Mouse (Mus musculus) gastrocnemius, postnatal 4 days (tissue): ENCODE measurements at regions not wholly inside any gene's neighbourhood (a gene's known extent, or its start where the extent isn't known, plus 50 kb on each side); places are given as distances from the start of the nearest gene placed in this dataset.

Source experiments
- DNase-seq, 2 experiments: peaks; one replicate each; pipeline ENCODE4 v3.0.0; 2021 to 2022; ENCODE audit warnings: low spot score in 2 of 2, mixed read lengths in 2 of 2

DNA sequence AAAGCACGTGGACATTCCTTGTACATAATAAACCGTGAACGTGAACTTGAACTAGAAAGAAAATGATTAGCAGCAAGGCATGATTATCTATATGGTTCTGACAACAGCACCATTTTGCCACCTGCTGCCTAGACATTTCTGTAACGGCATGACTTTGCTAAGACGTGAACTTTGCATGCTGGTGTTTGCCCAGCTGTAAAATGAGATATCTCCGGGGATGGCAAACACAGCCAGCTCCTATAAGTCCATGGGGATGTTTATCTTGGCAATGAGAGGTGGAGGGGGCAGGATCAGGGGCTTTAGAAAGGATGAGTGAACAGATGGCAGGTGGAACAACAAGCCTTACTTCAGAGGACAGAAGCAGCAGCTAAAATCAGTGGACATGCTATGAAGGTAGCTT, 522.9 kb upstream of the Castor2 start:
- DNase-seq: no peak

DNA sequence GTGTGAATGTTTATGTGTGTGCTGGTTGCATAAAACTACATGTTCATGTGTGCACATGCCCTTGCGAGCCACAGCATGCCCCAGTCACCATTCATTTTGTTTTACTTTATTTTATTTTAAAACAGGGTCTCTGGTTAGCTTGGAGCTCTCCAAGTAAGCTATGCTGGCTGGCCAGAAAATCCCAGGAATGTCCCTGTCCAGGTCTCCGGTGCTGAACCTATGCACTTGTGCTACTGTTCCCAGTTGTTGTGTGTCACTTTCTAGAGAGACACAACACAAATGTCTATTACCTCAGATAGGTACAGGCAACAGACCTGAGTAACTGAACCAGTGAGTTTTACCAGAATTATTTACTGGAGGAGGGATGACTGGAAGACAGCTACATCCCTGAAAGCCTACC, 530.4 kb upstream of the Castor2 start:
- no peak for DNase-seq

GRCm38 (mm10) chr5:133566506-133566905, 533.0 kb upstream of the Castor2 start:
- no peak for DNase-seq

DNA sequence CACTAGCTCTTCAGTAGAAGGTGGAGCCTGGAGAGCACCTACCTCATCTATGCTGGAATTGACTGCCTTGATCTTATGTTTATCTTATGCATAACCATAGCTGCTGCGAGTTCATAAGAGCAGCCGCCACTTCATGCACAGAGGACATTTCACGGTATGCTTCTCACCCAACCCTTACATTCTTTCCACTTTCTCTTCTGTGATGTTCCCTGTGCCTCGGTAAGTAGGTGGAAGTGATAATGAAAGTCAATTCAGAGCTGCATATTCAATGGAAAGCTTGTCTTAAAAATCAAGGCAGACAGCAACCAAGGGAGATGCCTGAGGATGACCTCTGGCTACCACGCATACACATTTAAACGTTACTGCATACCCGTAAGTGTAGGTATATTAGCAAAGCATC, 548.9 kb upstream of the Castor2 start:
- DNase-seq: no peak

DNA sequence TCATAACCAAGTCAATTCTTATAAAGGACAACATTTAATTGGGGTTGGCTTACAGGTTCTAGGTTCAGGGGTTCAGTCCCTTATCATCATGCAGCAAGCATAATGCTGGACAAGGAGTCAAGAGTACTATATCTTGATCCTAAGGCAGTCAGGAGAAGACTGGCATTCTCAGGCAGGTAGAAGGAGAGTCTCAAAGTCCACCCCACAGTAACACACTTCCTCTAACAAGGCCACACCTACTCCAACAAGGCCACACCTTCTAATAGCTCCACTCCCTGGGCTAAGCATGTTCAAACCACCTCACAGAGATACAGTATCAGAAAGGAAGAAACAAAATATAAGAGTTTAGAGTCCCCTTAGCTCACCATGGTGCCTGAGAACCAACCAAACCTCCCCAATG, 557.3 kb upstream of the Castor2 start:
- no peak for DNase-seq

GRCm38 (mm10) chr5:133532678-133533077, 566.8 kb upstream of the Castor2 start:
- no peak for DNase-seq

- no peak for DNase-seq
Observed at GRCm38 (mm10) chr5:133505661-133506060, 593.9 kb upstream of the Castor2 start.

DNA sequence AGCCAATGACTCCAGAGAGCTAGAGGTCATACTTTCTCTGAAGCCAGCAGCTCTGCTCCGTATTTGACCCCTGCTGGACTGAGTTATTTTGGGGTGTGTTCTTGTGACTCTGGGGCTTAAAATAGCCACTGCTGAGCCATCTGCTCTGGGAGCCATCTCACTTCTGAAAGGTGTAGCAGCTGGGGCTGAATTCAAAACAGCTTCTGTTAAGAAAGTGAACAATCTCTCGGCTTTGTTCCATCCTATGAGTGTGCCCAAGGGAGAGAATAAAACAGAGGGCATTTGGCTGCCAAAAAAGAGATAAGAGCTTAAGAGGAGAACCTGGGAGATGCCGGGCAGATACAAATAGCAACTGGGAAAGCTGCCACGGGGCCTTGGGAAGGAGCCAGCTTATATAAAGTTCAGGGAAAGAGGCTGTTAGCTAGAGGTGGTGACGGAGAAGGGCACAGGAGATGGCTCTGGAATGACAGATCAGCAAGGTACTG, 611.7 kb upstream of the Castor2 start:
- peak; percentile 44 to 56 for DNase-seq

DNA sequence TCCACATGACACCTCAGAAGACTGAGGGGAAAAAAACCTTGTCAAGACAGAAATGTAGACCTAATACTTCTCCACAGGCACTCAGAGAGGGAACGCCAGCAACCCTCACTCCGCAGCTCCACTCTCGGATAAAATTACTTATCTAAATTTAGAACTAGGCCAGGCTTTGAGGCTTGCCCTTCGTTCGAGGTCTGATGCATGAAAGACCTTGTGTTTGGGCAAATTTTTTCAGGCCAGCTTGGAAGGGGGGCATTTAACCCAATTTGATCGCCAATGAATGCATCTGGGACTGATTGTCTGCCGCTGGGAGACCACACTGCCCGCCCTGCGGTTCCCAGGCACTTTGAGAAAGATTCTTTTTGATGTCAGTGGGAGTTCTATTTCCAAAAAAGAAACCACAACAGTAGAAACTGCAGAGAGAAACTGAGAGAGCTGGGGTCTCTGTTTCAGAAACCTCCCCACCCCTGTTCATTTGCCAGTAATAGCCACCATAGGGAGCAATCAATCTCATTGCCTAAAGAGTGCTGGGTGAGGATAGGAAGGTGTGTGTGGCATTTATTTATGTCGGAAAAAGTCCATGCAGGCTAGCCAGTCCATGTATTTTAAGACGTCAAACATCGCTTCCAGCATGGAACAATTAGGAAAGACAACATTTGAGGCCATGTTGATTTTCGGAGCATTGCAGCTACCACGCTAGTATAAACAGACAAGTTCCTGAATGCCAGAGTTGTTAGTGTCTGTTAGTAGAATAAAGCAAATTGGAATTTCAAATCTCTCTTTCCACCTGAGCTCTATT, 617.0 kb upstream of the Castor2 start:
- no peak for DNase-seq

DNA sequence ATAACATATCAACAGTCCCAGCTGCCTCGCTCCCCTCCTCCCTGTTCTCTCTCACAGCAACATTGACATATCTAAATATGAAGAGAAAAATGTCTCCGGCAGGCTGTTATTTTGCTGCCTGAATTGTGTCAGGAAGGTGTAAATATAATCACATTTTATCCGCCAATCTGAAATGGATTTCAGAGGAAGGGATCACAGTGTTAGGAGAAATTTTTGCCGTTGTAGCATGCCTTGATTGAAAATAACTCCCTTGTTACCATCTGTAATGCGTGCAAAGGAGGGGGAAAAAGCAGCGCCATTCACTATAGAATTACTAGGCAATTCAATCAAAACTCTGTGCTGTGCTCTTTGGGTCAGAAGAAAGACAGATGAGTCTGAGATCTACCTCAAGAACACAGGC, 620.3 kb upstream of the Castor2 start:
- DNase-seq: no peak

- no peak for DNase-seq
Observed at GRCm38 (mm10) chr5:133453349-133454049, 646.0 kb upstream of the Castor2 start.

- no peak for DNase-seq
Observed at GRCm38 (mm10) chr5:133449926-133450325, 649.6 kb upstream of the Castor2 start.

GRCm38 (mm10) chr5:133400826-133401225, 698.7 kb upstream of the Castor2 start:
- DNase-seq: no peak

GRCm38 (mm10) chr5:133389896-133390295, 709.6 kb upstream of the Castor2 start:
- no peak for DNase-seq

GRCm38 (mm10) chr5:133389023-133389840, 710.3 kb upstream of the Castor2 start:
- DNase-seq: no peak

- DNase-seq: peak in 1 of 2 experiments; percentile 16
Observed at GRCm38 (mm10) chr5:133385374-133386349, 713.8 kb upstream of the Castor2 start.

- DNase-seq: no peak
Observed at GRCm38 (mm10) chr5:133365771-133366170, 733.7 kb upstream of the Castor2 start.

DNA sequence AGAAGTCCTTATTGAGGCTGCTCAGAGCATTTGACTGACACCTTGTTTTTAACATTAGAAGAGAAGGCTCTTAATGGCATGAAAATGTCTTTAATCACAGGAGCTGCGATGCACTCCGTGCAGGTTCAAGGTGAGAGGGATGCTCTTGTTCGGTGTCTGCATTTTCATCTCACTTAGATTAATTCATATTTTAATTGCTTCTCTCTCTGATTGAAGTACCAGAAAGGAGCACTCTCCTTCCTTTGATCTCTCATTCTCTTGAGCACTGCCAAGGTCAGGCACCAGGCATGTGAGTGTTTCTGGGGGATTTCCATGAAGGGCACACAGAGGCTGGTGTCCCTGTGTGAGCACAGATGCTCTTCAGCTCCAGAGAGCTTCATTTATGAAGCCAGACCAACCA, 752.0 kb upstream of the Castor2 start:
- DNase-seq: no peak

- DNase-seq: no peak
Observed at GRCm38 (mm10) chr5:133341973-133342372, 757.5 kb upstream of the Castor2 start.

- no peak for DNase-seq
Observed at GRCm38 (mm10) chr5:133320626-133321025, 777.5 kb upstream of the Auts2 start.
